Mouse (Mus musculus) megakaryocyte, adult 5-6 weeks (primary cell): ENCODE measurements around the gene Mrln. TPM values are rescaled to one million over a fixed set of nuclear protein-coding genes. Genes with fewer than 3 reads are reported as not detected.

Experiments
- ATAC-seq: 2 replicates; pipeline ENCODE4 v1.8.0; 2016; ENCODE audit warnings: mild to moderate bottlenecking, inconsistent platforms; ENCODE audit not compliant: poor library complexity, severe bottlenecking
- total RNA-seq, 2 experiments: library from RNA; stranded (forward) in 1 of 2; stranded (reverse) in 1 of 2; fragments of 153-499, 151-499 nt in 1 of 2; fragments of 221-1000, 200-1000 nt in 1 of 2; gene quantifications; 2 replicates each; pipeline versions ENCODE4 v1.2.3 to v1.2.4; 2015 to 2017

Gene Mrln
- total RNA-seq, 2 experiments from 2014 or later = not detected

- no peak for ATAC-seq
These were observed 45.9 kb downstream of the Mrln start for GRCm38 (mm10) chr10:70250354-70250753.

GRCm38 (mm10) chr10:70250766-70251165 lies 46.3 kb downstream of the Mrln start:
- no peak for ATAC-seq

- no peak for ATAC-seq
These were observed 50.2 kb downstream of the Mrln start for GRCm38 (mm10) chr10:70254666-70255065.

- ATAC-seq = no peak
These were observed 51.2 kb downstream of the Mrln start for GRCm38 (mm10) chr10:70255601-70256210.

GRCm38 (mm10) chr10:70257029-70257428 lies 52.6 kb downstream of the Mrln start:
- peak; percentile 64 for ATAC-seq

GRCm38 (mm10) chr10:70260904-70261303 lies 56.4 kb downstream of the Mrln start:
- ATAC-seq = 0 out of 2 replicates have a peak, but pooled peaks have one; percentile 40

GRCm38 (mm10) chr10:70262051-70262450 lies 57.6 kb downstream of the Mrln start:
- no peak for ATAC-seq

GRCm38 (mm10) chr10:70263681-70264189 lies 59.3 kb downstream of the Mrln start:
- no peak for ATAC-seq

GRCm38 (mm10) chr10:70264337-70265036 lies 60.0 kb downstream of the Mrln start:
- no peak for ATAC-seq

- no peak for ATAC-seq
These were observed 62.0 kb downstream of the Mrln start for GRCm38 (mm10) chr10:70266501-70266900.

- peak; percentile 40; the same call in 1 of the 2 replicates for ATAC-seq
These were observed 64.3 kb downstream of the Mrln start for GRCm38 (mm10) chr10:70268581-70269446.

Other genes starting within 250 kb of the Mrln start
- gene Ccdc6, start 107.5 kb upstream of the Mrln start, total RNA-seq (2015) = 11.9 and 15.7 TPM in 2 replicates
- 10.3 and 13.2 TPM in 2 replicates for gene Ccdc6, start 107.5 kb upstream of the Mrln start, total RNA-seq (2017)
- gene Slc16a9, start 40.4 kb downstream of the Mrln start, total RNA-seq (2015) = 0.11 TPM in 1 of 2 replicates, not detected in the other
- 0.12 and 0.26 TPM in 2 replicates for gene Slc16a9, start 40.4 kb downstream of the Mrln start, total RNA-seq (2017)
- gene Fam13c, start 235.8 kb downstream of the Mrln start, total RNA-seq (2015) = 0.22 TPM in 1 of 2 replicates, not detected in the other
- gene Fam13c, start 235.8 kb downstream of the Mrln start, total RNA-seq (2017) = not detected in 2 replicates